Mouse (Mus musculus) G1E-ER4 (cell line): Measurements from ENCODE around the gene Acox1. TPM values are rescaled to one million over a fixed set of nuclear protein-coding genes. Genes with fewer than 3 reads are reported as not detected.

ENCODE experiments used
- GATA1 ChIP-seq: IDR thresholded peaks from one replicate; pipeline ENCODE4 v1.8.0; 2012; ENCODE audit warnings: low read length, inconsistent platforms
- polyA plus RNA-seq: library from polyadenylated mRNA; stranded (reverse); fragments of >175 nt; gene quantifications from 2 replicates; pipeline ENCODE4 v1.2.3, GENCODE M21; 2012

Gene Acox1
- polyA plus RNA-seq = 1.8 and 2.5 TPM in 2 replicates

GRCm38 (mm10) chr11:116198639-116199531 is at the start of gene Acox1, which contains the start of gene Ten1:
Gene Acox1 (minus strand): TSS chr11:116199045.
Gene Ten1 (plus strand): TSS chr11:116198855.
- TF ChIP-seq GATA1 = no peak

GRCm38 (mm10) chr11:116247502-116248222 is 48.8 kb upstream of the Acox1 start:
- no peak for TF ChIP-seq GATA1

- TF ChIP-seq GATA1 = no peak
Measured at GRCm38 (mm10) chr11:116245616-116246015, 46.8 kb upstream of the Acox1 start.

- TF ChIP-seq GATA1 = no peak
Measured at GRCm38 (mm10) chr11:116244580-116244979, 45.7 kb upstream of the Acox1 start.

DNA sequence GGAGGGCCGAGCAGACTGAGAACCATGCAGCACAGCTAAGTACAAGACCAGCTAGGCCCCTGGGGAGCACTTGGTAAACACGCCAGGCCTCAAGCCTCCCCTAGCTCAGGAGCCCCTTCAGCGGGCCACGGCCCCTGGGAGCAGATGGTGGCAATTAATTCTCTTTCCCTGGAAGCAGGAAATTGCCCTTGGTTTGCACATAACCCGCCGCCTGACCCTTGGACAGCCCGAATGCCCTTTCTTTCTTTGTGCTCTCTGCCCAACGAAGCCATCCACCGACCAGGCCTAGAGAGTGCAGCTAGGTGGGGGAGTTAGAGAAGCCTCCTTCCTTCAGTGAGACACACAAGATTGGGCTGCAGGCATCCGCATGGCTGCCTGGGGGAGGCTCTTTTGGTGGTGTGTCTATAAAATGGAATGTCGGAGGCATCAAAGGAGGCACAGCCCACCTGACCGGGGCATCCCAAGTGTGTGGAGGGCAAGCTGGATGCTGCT is 42.9 kb upstream of the Acox1 start:
- TF ChIP-seq GATA1 = no peak

DNA sequence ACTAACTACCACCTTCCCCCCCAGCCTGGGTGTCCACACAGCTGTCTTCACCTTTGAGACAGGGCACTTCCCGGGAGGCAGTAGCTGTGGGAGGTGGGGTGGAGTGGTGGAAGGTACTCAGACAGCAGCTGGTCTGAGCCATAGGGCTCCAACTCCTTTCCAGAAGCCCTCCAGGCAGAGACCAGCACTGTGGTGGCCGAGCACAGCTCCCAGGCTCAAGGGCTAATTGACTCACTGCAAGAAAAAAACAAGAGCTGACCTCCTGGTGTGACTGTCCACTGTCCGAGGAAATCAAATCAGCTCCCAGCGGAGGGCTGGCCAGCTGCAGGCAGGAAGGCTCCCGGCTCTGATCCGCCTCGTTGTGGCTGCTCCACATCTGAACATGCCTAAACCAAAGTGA is 41.0 kb upstream of the Acox1 start:
- no peak for TF ChIP-seq GATA1

GRCm38 (mm10) chr11:116237742-116238395 is 39.0 kb upstream of the Acox1 start, which contains the start of gene Evpl:
Gene Evpl (minus strand): TSS chr11:116238077.
- no peak for TF ChIP-seq GATA1

DNA sequence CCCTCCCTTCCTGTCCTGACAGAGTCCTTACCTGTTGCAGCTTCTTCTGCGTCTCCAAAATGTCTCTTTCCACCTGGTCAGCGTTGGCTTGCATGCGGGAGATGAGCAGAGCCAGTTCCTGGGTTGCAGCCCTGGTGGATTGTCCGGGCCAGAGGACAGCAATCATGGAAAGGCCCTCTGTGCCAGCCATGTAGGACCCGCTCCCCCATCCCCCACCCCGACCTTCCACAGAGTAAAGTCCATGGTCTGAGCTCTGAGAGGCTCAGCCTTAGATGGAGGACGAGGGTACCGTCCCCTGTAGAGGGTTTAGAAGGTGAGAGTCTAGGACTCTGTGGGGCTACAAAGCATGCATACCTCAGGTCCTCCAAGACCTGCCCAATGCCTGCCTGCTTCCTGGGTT is 36.1 kb upstream of the Acox1 start:
- TF ChIP-seq GATA1 = no peak

GRCm38 (mm10) chr11:116232427-116232826 is 33.6 kb upstream of the Acox1 start:
- no peak for TF ChIP-seq GATA1

DNA sequence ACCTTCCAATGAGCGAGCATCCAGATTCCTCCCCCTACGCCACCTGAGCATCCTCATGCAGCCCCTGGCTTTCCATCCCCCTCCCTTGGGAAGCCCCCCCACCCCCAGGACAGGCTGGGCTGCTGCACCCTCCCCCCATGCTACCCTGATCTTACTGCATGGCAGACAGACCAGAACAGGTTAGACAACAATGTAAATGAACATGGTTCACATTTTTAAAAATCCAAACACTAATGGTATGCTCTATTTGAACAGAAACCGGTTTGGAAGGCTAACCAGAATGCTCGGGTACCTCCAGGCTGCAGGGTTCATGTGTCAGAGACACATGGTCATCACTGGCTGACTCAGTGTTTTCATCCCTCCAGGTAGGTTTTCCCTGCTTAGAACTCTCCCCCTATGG is 29.9 kb upstream of the Acox1 start:
- TF ChIP-seq GATA1 = no peak

- TF ChIP-seq GATA1 = no peak
Measured at GRCm38 (mm10) chr11:116226414-116226813, 27.6 kb upstream of the Acox1 start.

GRCm38 (mm10) chr11:116222740-116223059 is 23.9 kb upstream of the Acox1 start:
- TF ChIP-seq GATA1 = no peak

- TF ChIP-seq GATA1 = no peak
Measured at GRCm38 (mm10) chr11:116221931-116222739, 23.3 kb upstream of the Acox1 start.

- TF ChIP-seq GATA1 = no peak
Measured at GRCm38 (mm10) chr11:116219885-116220284, 21.0 kb upstream of the Acox1 start.
